Mouse (Mus musculus): ENCODE data around the gene Slc23a3.

Gene Slc23a3

DNA sequence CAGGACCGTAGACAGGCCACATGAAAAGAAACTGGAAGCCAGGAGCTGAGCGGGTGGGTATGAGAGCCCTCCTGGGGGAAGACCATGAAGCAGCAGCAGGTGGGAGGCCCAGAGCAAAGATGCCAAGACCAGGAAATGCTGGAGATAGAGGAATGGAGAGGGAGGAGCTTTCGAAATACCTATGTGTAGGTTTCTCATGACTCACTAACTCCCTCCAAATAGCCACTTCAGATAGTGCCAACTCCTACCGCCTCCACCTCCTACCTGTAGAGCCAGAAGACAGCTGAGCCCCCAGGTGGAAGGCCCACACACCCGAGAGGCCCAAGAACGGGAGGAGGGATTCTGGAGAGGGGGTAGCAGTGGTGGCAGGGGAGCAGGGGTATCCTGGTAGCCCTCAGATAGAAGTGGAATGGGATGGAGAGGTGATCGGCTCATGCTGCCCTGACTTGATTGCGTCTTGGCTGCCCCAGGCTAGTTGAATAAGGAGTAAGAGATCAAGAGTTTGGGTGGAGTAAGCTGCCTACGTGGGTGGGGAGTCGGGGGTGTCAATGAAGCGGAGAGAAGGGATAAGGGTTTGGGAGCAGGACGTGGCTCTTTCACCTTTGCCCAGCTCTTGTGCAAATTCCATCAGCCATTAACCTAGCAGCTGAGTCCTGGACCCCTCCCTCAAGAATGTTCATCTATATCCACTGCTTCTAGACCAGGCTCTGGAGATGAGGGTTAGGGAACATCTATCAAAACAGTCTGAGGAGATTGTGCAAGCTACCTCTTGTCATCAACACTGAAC lies at the start of gene Slc23a3:
Gene Slc23a3 (minus strand): TSS at position 470 of the 787 bp plus-strand sequence.
- DNase-seq = peak; percentile 68 to 82

DNA sequence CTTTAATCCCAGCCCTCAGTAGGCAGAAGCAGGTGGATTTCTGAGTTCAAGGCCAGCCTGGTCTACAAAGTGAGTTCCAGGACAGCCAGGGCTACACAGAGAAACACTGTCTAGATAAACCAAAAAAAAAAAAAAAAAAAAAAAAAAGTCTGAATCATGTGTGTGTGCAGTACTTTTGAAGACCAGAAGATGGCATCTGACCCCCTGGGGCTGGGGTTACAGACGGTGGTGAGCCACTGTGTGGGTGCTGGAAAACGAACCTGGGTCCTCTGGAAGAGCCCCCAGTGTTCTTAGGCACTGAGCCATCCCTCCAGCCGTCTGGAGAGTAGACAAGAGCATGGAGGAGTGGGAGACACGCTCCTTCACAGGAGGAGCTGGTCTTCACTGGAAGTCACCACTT lies 48.5 kb upstream of the Slc23a3 start:
- DNase-seq = no peak

DNA sequence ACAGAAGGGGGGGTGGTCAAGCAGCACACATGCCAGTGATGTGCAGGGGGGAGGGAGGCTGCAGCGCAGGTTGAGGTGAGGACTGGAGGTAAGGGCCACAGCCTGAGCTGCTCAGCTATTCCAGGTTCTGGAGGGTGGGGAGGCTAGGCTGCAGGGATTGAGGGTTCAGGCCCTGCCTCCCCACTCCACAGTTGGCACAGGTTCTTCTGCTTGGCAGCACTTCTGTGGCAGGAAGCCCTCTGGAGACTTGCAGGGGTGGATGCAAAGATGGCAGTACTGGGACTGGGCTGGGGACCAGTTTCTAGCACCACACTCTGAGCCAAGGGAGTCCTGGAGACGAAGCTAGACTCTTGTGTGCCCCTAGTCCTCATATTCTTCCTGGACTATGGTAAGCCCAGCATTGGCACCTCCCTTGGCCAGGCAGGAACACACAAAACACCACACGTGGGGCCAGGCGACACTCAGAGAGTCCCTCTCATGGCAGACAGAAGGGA lies 47.7 kb upstream of the Slc23a3 start:
- no peak for DNase-seq

DNA sequence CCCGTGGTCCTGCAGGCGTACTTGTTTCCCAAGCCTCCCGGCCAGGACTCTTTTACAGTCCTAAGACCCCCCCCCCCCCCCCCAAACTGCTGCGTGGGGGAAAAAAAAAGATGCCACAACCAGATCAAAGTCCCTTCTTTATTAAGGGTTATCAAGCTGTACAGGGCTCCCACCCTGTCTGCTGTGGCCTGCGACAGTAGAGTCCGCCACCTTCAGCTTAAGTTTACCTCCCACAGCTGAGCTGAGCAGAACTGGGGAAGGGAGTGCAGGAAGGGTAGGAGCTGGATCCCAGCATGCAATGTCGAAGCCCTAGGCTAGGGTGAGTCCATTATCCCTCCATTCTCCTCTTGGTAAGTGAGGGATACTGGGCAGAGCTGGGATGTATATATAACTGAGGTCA lies 47.1 kb upstream of the Slc23a3 start:
- DNase-seq = no peak

DNA sequence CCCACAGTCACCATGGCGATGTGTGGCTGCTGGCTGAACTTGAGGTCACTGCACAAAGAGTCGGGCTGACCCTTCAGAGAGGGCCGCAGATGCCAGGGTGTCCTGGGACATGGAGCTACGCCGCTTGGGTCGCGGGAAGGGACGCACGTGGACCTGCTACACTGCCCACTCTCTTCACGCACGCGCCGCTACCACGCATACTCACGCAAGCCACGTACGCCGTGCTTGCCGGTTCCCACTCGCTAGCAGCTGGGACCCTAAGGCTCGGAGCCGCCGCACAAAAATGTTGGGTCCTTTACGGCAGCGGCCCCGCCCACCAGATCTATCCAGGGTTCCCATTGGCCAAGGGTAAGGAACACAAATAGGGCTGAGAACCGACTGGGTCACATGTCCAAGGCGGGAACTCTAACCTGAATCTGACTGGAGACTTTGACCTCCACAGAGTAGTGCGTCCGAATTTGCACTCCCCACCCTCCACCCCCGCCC lies 46.5 kb upstream of the Slc23a3 start, which contains the start of gene Abcb6:
Gene Abcb6 (minus strand): TSS at position 288 of the 486 bp plus-strand sequence.
- DNase-seq = peak; percentile 95

DNA sequence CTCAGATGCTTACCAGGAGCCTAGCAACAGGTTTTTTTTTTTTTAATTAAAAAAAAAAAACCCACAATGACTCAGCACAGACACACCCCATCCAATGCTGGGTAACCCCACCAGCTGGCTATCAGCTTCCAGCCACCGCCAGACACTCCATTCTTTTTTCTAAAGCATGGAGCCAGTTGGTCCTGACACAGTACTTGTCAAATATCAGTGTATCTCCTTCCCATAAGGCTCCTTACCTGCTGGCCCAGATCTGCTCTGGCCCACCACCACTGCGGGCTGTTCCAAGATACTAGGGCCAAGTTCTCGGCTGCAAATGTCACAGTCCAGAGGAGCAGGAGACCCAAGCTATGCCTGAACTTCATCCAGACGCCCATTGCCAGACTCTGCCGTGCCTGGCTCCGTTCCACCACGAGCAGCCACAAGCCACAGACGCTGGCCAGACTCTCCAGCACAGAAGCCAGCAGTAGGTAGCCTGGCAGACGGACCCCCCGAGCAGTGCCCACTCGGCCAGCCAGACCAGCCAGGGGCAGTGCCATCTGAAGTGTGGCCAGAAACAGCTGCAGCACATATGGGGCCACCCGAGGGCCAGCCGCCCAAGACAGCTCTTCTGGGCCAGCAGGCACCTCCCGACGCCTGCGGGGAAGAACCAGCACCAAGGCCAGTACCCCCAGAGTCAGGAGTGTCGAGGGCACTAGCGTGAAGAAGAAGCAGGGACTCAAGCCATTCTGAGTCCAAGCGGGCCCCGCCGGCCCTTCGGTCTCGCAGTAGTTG lies 45.8 kb upstream of the Slc23a3 start:
- peak; percentile 65 to 78 for DNase-seq

DNA sequence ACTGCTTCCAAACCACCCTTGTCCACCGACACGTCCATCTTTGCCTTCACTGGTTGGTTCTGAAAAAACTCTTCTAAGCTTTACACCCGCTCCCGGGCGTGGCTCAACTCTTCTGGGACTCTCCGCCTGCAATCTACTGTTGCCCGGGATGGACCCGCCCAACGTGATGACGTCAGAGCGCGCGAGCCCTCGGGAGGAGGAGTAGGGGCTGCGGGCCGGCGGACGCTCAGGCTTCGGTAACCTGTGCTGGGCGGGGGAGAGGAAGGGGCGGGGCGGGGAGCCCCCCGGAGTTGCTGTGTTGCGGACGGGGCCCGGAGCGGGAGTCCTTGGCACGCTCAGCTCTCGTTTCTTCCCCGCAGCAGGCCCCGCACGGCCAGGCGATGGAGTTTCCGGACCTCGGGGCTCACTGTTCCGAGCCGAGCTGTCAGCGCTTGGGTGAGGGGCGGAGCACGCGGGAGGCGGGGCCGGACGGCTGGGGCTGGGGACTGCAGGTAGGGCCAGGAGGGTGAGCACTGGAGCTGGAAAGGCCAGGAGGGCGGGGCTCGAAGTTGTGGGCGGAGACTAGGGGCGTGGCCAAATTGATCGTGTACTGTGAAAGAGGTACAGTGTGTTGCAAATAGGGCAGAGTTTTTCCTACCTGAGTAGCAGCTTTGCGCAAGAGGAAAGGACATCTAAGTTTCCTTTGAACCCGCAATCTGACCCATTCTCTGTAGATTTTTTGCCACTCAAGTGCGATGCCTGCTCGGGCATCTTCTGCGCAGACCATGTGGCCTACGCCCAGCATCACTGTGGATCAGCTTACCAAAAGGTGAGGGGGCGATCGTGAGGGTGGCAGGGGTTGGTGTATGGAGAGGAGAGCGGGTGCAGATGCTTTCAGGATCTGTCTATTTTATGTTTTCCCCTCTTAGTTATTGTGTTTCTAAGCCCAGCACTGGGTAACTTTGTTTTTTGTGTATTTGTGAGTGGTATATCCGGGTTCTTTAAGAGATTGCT lies 35.1 kb upstream of the Slc23a3 start, which contains the start of gene Zfand2b:
Gene Zfand2b (plus strand): TSS at position 175 of the 993 bp plus-strand sequence.
- DNase-seq = peak; percentile 98 to 99

DNA sequence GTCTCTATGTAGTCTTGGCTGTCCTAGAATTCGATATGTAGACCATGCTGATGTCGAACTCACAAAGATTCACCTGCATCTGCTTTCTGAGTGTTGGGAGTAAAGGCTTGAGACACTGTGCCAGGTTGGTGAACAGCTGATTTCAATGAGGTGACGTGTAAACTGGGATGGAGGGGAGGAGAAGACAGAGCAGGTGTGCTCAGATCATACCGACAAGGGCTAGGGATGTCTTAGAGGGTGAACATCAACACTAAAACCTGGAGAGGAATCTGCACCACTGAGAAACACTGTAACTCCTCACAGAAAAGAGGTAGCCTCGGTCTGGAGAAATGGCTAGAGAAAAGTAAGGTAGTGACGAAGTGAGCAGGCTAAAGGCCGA lies 34.4 kb upstream of the Slc23a3 start:
- DNase-seq = no peak

DNA sequence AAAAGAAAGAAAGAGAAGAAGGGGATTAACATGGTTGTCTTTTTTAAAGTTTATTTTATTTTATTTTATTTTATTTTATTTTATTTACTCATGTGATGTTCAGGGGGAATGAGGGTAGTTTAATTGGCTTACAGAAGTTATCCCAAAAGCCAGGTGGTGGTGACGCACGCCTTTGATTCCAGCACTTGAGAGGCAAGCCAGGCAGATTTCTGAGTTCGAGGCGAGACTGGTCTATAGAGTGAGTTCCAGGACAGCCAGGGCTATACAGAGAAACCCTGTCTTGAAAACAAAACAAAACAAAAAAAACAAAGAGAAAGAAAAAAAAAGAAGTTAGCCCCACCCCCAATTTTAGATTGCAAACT lies 26.5 kb upstream of the Slc23a3 start:
- no peak for DNase-seq

DNA sequence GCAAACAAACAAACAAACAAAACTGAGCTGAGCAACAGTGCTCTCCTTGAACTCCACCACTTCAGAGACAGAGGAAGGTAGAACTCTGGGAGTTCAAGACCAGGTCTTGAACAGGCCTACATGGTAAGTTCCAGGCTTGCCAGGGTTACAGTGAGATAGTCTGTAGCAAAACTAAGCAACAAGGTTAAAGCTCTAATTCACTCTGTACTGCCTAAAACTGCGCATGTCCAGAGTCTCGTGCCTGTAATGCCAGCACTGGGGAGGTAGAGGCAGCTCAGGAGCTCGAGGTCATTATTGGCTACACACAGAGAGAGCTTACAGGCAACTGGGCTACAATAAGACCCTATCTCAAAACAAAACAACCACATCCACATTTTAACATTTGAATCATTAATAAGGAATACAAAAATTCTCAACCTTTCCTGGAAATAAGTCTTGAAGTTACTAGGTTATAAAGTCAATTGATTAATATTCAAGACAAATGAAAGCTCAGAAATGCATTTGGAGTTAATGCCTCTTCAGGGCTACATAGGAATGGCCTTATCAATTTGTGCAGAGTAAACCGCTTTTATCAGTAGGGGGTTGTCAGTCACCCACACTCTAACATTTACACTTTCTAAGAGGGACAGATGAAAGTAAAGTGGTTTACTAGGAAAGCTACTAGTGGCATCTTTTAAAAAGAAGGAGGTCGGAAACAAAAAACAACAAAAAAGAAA lies 26.0 kb upstream of the Slc23a3 start:
- DNase-seq = no peak

DNA sequence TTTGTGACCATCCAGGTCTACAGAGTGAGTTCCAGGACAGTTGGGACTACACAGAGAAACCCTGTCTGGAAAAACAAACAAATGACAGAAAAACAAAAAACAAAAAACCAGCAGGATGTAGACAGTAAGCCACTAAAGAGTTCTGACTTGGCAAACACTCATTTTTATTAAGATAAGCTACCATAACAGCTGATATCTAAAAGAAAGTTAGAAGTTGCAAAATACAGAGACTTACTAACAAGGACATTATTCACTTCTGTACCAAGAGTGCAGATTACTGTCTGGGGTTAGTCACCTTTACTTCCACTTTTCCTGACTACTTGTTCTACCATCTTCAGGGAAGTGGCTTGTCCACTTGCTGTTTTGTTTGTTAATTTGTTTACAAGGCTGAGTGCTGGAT lies 25.3 kb upstream of the Slc23a3 start:
- no peak for DNase-seq

DNA sequence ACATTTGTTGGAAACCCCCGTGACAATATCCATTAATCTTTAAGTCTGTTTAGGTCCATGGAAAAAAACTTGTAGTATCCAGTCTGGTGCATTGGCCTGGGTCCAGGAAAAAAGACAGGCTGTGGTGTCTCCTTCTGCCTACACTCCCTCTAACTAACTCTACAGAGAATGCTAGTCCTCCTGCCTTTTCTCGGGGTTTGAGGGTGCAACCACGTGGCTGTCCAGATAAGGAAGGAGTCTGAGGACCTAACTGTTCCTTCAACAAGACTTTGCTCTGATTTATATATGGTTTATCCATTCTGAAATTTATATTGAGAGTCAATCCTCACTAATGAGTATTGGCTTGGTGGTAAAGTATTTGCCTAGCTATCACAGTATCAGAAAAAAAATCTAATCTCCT lies 22.1 kb upstream of the Slc23a3 start:
- no peak for DNase-seq

DNA sequence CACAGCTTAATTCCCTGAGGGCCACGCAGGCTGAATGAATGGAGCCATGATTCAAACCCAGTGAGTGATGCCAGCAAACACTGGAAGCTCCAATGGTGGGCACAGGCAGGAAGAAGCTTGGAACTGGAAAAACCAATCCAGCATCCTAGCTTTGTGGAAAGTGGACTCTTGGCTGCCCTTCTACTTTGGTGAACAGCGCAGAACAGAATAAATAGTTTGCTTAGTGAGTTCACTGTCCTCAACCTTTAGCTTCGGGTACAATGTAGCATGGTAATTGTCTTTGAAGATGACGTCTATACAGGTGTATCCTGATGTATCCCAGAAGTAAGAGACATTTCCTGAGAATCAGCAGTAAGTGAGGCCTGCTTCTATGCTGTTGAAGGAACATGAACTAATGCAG lies 15.0 kb upstream of the Slc23a3 start:
- peak in 1 of 2 experiments; percentile 36 for DNase-seq

DNA sequence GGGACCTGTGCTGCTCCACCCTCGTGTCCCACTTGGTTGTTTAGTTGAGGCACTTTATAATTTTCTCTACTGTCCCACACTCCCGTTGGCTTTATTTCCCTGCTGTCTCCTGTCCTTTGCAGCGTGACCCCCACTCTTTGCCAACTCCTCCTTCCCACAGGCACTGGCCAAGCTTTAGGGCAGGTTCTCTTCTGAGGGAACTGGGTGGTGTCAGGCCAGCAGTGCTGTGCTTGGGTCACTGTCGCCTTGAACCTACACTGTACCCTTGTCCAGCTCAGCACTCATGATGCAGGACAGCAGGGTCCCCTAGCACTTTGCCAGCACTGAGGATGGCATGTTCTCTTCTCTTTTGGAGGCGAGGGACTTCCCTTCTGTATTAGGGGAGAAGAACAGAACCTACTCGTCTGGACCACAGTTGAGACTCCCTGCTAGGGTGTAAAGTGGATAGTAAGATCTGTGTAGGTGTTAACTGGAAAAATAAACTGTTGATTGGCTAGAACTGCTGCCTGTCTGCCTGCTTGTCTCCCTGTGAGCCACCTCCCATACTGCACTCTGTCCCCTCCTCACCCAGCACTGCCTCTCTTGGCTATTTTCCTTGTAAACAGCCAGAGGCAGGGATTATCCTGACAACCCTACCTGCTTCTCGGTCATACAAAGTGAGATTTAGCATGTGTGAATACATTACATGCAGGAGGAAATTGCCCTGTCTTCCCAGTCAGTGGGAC lies 13.9 kb upstream of the Slc23a3 start:
- peak; percentile 64 to 79 for DNase-seq

DNA sequence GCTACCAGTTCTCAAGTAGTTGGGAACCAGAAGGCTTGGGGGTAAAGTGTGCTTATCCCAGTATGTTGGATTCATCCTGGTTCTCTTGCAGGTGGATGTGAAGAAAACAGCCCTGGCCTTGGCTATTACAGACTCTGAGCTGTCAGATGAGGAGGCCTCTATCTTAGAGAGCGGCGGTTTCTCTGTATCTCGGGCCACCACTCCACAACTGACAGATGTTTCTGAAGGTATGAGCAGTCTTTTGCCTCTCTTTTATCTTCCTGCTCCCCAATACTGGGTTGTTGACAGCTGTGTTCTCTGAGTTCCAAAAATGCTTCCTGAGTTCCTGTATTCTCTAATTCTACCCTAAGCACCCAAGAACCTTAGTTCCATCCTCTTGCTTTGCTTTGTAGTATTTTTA lies 11.9 kb upstream of the Slc23a3 start:
- DNase-seq = no peak

DNA sequence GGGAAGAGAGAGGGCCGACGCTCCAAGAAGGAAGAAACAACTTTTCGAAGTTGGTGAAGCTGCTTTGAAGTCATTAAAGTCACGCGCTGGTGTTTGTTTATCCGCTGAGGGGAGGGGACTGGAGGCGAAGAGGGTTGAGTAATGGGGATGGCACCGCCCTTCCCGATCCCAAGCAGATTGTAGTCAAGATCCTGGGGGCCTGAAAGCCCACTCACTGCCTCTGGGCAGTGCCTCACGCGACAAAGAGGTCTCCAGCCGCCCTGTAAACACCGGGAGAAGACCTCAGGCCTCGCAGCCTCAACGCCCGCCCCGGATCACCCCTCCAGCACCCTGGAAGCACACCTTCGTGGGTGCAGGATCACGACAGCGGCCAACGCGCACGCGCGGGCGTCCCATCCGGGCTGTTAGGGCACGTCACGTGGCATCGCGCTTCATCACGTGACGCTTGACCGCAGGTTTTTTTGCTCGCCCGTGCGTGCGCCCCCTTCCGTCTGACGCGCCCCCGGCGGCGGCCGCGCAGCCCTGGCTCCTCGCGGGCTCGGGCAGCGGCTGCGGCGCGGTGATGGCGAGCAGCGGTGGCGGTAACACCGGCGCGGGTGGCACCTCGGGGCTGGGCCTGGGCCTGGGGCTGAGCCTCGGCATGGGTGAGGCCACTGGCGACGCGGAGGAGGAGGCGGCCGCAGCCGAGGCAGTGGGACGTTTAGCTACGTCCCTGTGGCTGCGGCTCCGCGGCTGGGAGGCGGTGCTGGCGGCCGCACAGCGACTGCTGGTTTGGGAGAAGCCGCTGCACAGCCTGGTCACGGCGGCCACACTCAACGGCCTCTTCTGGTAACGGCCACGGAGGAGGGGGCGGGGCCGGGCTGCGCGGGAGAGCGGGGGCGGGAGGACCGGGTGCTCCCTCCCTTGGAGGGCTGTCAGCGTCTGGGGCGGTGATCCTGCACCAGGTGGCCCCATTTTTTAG lies 8.9 kb upstream of the Slc23a3 start, which contains the start of the genes Cnppd1 and Retreg2:
Gene Cnppd1 (minus strand): TSS at position 411 of the 961 bp plus-strand sequence.
Gene Retreg2 (plus strand): TSS at position 478 of the 961 bp plus-strand sequence.
- DNase-seq = peak; percentile 97 to 98

DNA sequence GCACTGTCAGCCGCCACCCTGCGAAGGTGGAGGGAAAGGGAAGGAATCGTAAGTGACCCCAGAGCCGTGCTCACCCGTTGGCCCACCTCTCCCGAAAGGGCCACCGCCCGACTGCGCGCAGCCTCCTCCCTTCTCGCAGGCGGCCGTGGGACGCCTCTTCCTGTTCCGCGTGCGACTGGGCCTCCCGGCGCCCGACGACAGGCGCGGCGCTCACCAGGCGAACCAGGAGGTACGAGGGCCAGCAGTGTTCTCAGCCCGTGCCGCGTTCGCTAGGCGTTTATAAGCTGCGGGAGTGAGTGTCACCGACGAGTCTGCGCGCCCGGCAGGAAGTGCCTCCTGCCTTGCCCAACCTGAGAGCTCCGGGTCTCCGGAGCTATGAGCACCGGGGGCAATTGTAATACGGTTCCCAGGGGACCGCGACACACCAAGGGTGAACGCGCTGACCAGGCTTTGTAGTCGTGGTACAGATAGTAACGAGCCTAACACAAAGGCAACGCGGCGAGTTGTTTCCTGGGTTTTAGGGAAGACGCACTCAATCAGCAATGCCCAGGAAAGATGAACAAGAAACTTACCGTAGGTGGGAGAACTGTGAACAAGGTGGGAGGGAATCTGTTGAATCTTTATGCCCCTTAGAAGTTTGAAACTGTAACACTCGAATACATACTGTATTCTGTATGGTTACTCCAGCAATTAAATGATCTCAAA lies 7.9 kb upstream of the Slc23a3 start:
- DNase-seq = peak; percentile 68 to 82

DNA sequence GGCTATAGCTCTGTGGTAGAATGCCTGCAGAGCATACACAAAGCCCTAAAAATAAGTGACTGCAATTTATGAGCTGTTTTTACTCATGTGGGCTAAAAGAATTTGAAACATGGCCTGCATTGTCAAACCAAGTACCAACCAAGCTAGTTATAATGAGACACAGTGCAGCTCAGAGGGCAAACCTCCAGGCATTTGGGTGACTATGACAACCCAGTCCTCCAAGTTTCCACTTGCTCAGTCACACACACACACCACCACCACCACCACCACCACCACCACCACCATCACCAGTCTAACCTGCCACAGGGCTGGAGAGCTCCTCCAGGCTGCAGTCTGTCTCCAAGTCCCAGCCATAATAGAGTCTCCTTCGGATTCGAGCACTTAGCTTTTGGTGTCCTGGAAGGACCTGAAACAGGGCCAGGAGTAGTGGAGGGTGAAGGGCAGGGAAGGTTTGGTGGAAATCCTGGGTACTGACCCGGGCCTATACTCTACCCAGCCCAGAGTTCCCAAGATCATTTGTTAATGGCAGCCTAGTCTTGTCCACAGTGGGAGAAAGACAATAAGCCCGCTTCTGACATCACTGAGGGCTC lies 7.0 kb upstream of the Slc23a3 start:
- DNase-seq = peak; percentile 56 to 63

All from kidney, postnatal 36 days (tissue).